Mouse (Mus musculus): ENCODE results near the gene Prr14. TPM values are rescaled to one million over a fixed set of nuclear protein-coding genes. Genes with fewer than 3 reads are reported as not detected.

Prr14 gene
- polyA plus RNA-seq, 1 experiment from 2014 or later, result 16.0 TPM

DNA sequence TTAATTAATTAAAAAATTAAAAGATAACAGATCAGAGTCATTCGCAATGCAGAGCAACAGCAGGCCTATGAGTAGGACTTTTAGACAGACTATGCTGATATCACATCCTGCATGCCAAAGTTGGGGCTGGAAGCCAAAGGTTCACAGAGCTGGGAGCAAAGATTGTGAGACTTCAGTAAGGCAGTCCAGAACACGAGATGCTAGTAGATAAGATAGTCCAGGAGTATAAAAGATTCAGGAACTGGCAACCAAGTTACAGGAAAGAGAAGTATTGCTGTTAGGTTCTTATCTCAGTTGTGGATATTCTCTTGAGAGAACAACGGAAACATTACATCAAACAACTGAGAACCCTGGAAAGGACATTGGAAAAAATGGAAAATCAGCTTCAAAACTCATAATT, 33.1 kb upstream of the Prr14 start:
- DNase-seq, result no peak

GRCm38 (mm10) chr7:127435206-127435605, 24.2 kb upstream of the Prr14 start:
- Histone ChIP-seq H3K4me3 (ENCODE audit: low read depth, low read length) (no peak overlapping the region), H3K9me3 (ENCODE audit: low read length) (peaks cover 10% of the 10 kb centered on the region), H3K36me3 (replicated peaks; ENCODE audit: insufficient read depth, low read length) (no peaks in the 10 kb centered on the region), H3K27ac (ENCODE audit: low read depth) (no peak overlapping the region), H3K9ac (replicated peaks) (no peak overlapping the region), H3K4me2 (ENCODE audit: low read depth, low read length) (no peak overlapping the region), H3K27me3 (ENCODE audit: insufficient read depth, low read length) (no peaks in the 10 kb centered on the region), H3K4me1 (ENCODE audit: insufficient read depth) (no peaks in the 10 kb centered on the region)
- DNase-seq, result no peak
- TF ChIP-seq CTCF (IDR thresholded peaks at IDR 0.05; ENCODE audit: low read depth) (no peak), EP300 (IDR thresholded peaks at IDR 0.05; ENCODE audit: low read depth) (no peak)
- ATAC-seq, result no peak
- 70% methylated on average over 4 of the region's 4 CpGs for WGBS (ENCODE audit: insufficient replicate concordance)

More for the DNA sequence above, 33.1 kb upstream of the Prr14 start:
- no peak for TF ChIP-seq EP300 (IDR thresholded peaks at IDR 0.05; ENCODE audit: low read depth)
- no peak for TF ChIP-seq CTCF (IDR thresholded peaks at IDR 0.05; ENCODE audit: low read depth)
- Histone ChIP-seq H3K4me1 (ENCODE audit: insufficient read depth) (peaks cover 10% of the 10 kb centered on the region), H3K36me3 (replicated peaks; ENCODE audit: insufficient read depth, low read length) (no peaks in the 10 kb centered on the region), H3K9me3 (ENCODE audit: low read length) (no peaks in the 10 kb centered on the region), H3K27me3 (ENCODE audit: insufficient read depth, low read length) (no peaks in the 10 kb centered on the region), H3K4me3 (ENCODE audit: low read depth, low read length) (no peak overlapping the region), H3K4me2 (ENCODE audit: low read depth, low read length) (no peak overlapping the region), H3K9ac (replicated peaks) (no peak overlapping the region), H3K27ac (ENCODE audit: low read depth) (no peak overlapping the region)
- ATAC-seq, result no peak
- WGBS (ENCODE audit: insufficient replicate concordance), result 47% methylated on average over 3 of the region's 3 CpGs

- H3K9me3 ChIP-seq (ENCODE audit: low read length), result peaks cover 10% of the 10 kb centered on the region
- ATAC-seq (no peak), DNase-seq (peak; percentile 52)
- WGBS (ENCODE audit: insufficient replicate concordance), result 91% methylated on average over 3 of the region's 3 CpGs
- no peak overlapping the region for H3K9ac ChIP-seq (replicated peaks)
- no peak for TF ChIP-seq EP300 (IDR thresholded peaks at IDR 0.05; ENCODE audit: low read depth)
- peak; percentile 70 for TF ChIP-seq CTCF (IDR thresholded peaks at IDR 0.05; ENCODE audit: low read depth)
- H3K36me3 ChIP-seq (replicated peaks; ENCODE audit: insufficient read depth, low read length), result no peaks in the 10 kb centered on the region
- H3K27ac ChIP-seq (ENCODE audit: low read depth), result no peak overlapping the region
- no peak overlapping the region for H3K4me3 ChIP-seq (ENCODE audit: low read depth, low read length)
- no peak overlapping the region for H3K4me2 ChIP-seq (ENCODE audit: low read depth, low read length)
- no peaks in the 10 kb centered on the region for H3K4me1 ChIP-seq (ENCODE audit: insufficient read depth)
- H3K27me3 ChIP-seq (ENCODE audit: insufficient read depth, low read length), result no peaks in the 10 kb centered on the region
These were observed 21.7 kb upstream of the Prr14 start for GRCm38 (mm10) chr7:127437724-127438123.

DNA sequence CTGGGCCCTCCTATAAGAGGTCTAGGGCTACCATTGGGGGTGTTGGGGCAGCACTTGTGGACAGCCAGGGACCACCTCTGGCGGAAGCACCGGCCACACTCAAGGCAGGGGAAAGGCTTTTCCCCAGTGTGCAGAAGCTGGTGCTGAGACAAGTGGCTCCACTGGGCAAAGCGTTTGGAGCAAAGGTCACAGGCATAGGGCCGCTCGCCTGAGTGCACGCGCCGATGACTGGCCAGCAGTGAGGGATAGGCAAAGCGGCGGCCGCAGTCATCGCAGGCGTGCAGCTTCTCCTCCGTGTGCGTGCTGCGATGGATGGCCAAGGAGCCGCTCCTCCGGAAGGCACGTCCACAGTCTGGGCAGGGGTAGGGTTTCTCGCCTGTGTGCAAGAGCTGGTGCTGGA, 15.4 kb upstream of the Prr14 start:
- H3K36me3 ChIP-seq (replicated peaks; ENCODE audit: insufficient read depth, low read length), result peaks cover 21% of the 10 kb centered on the region; the same call in 1 of the 2 replicates
- WGBS (ENCODE audit: insufficient replicate concordance), result 89% methylated on average over 20 of the region's 20 CpGs
- no peak for ATAC-seq
- H3K4me3 ChIP-seq (ENCODE audit: low read depth, low read length), result no peak overlapping the region
- no peak for DNase-seq
- no peak for TF ChIP-seq CTCF (IDR thresholded peaks at IDR 0.05; ENCODE audit: low read depth)
- TF ChIP-seq EP300 (IDR thresholded peaks at IDR 0.05; ENCODE audit: low read depth), result no peak
- no peaks in the 10 kb centered on the region for H3K9me3 ChIP-seq (ENCODE audit: low read length)
- H3K4me2 ChIP-seq (ENCODE audit: low read depth, low read length), result no peak overlapping the region
- no peak overlapping the region for H3K9ac ChIP-seq (replicated peaks)
- H3K27ac ChIP-seq (ENCODE audit: low read depth), result no peak overlapping the region
- peaks cover 9% of the 10 kb centered on the region; the same call in 1 of the 2 replicates for H3K4me1 ChIP-seq (ENCODE audit: insufficient read depth)
- H3K27me3 ChIP-seq (ENCODE audit: insufficient read depth, low read length), result no peaks in the 10 kb centered on the region

- Histone ChIP-seq H3K4me3 (ENCODE audit: low read depth, low read length) (peak within 1 kb of the TSS; percentile 98), H3K9ac (replicated peaks) (peak within 1 kb of the TSS; percentile 96), H3K27me3 (ENCODE audit: insufficient read depth, low read length) (no peaks in the 10 kb centered on the region), H3K9me3 (ENCODE audit: low read length) (no peaks in the 10 kb centered on the region), H3K4me1 (ENCODE audit: insufficient read depth) (peaks cover 19% of the 10 kb centered on the region), H3K36me3 (replicated peaks; ENCODE audit: insufficient read depth, low read length) (peaks cover 20% of the 10 kb centered on the region), H3K27ac (ENCODE audit: low read depth) (peak within 1 kb of the TSS; percentile 96), H3K4me2 (ENCODE audit: low read depth, low read length) (peak within 1 kb of the TSS; percentile 91)
- under 1% methylated on average over 54 of the region's 54 CpGs for WGBS (ENCODE audit: insufficient replicate concordance)
- peak; percentile 92 for ATAC-seq
- TF ChIP-seq CTCF (IDR thresholded peaks at IDR 0.05; ENCODE audit: low read depth), result 0 out of 2 replicates have a peak, but pooled peaks have one; percentile 14
- peak; percentile 95 for TF ChIP-seq EP300 (IDR thresholded peaks at IDR 0.05; ENCODE audit: low read depth)
- peak; percentile 92 for DNase-seq
These were observed 10.7 kb upstream of the Prr14 start, which contains the start of gene Zfp689 for GRCm38 (mm10) chr7:127448521-127449300. TSS of gene Zfp689 (minus strand) at chr7:127449158.

DNA sequence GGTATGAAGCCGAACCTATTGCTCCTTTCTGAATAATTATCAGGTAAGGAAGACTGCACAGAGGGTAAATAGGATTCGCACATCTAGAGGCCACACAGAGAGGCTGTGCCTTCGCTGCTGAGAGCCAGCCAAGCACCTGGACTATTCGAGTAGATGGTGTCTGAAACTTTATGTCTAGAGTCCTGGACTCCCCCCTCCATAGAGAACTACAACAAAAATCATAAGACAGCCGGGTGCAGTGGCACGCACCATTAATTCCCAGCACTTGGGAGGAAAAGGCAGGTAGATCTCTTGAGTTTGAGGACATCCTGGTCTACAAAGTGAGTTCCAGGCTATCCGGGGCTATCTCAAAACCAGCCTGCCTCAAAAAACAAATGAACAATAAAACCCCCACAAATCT, 9.4 kb upstream of the Prr14 start:
- no peak for ATAC-seq

More for the DNA sequence above, 9.4 kb upstream of the Prr14 start:
- Histone ChIP-seq H3K4me3 (ENCODE audit: low read depth, low read length) (peak overlapping the region; percentile 98), H3K36me3 (replicated peaks; ENCODE audit: insufficient read depth, low read length) (peaks cover 7% of the 10 kb centered on the region), H3K27ac (ENCODE audit: low read depth) (no peak overlapping the region), H3K9me3 (ENCODE audit: low read length) (no peaks in the 10 kb centered on the region), H3K4me2 (ENCODE audit: low read depth, low read length) (peak overlapping the region; percentile 91), H3K27me3 (ENCODE audit: insufficient read depth, low read length) (no peaks in the 10 kb centered on the region), H3K9ac (replicated peaks) (peak overlapping the region; percentile 96; the same call in 1 of the 2 replicates), H3K4me1 (ENCODE audit: insufficient read depth) (peaks cover 19% of the 10 kb centered on the region)
- no peak for DNase-seq
- 79% methylated on average over 7 of the region's 7 CpGs for WGBS (ENCODE audit: insufficient replicate concordance)
- no peak for TF ChIP-seq CTCF (IDR thresholded peaks at IDR 0.05; ENCODE audit: low read depth)

Data from liver, postnatal 0 days (tissue).